Mouse (Mus musculus) forebrain, embryonic 13.5 days (tissue): ENCODE measurements at regions not wholly inside any gene's neighbourhood (a gene's known extent, or its start where the extent isn't known, plus 50 kb on each side); places are given as distances from the start of the nearest gene placed in this dataset.

Experiments
- ATAC-seq: fragments of 200-750 bp; cut with Nextera tagmentation; 2 replicates; pipeline ENCODE4 v1.8.0; 2017
- H3K27ac ChIP-seq: fragments of 300-500 bp; sonication (generic); 2 replicates; pipeline ENCODE4 v1.5.1; 2015; ENCODE audit warnings: inconsistent platforms, mild to moderate bottlenecking, moderate library complexity
- H3K27me3 ChIP-seq: fragments of 300-500 bp; sonication (generic); 2 replicates; pipeline ENCODE4 v1.6.1; 2015; ENCODE audit warnings: mild to moderate bottlenecking, inconsistent platforms
- H3K36me3 ChIP-seq: fragments of 300-500 bp; sonication (generic); 2 replicates; pipeline ENCODE4 v1.6.1; 2015; ENCODE audit warnings: mild to moderate bottlenecking, inconsistent platforms; ENCODE audit not compliant: poor library complexity, severe bottlenecking
- H3K4me1 ChIP-seq: fragments of 300-500 bp; sonication (generic); 2 replicates; pipeline ENCODE4 v1.6.1; 2015; ENCODE audit warnings: inconsistent platforms
- H3K4me2 ChIP-seq: fragments of 300-500 bp; sonication (generic); 2 replicates; pipeline ENCODE4 v1.6.1; 2015; ENCODE audit warnings: inconsistent platforms, mild to moderate bottlenecking, moderate library complexity
- H3K4me3 ChIP-seq: fragments of 300-500 bp; sonication (generic); 2 replicates; pipeline ENCODE4 v1.5.1; 2015; ENCODE audit warnings: mild to moderate bottlenecking, inconsistent platforms
- H3K9ac ChIP-seq: fragments of 300-500 bp; sonication (generic); 2 replicates; pipeline ENCODE4 v1.6.1; 2015; ENCODE audit warnings: mild to moderate bottlenecking, inconsistent platforms
- H3K9me3 ChIP-seq: fragments of 300-500 bp; sonication (generic); replicated peaks from 2 replicates; pipeline ENCODE4 v1.6.1; 2016; ENCODE audit warnings: inconsistent platforms
- WGBS: fragments of 180-500 bp; shearing (Covaris S2); methylation state at CpG from one replicate; pipeline ENCODE4 v1.1.7; 2015; 5-methylcytosine and 5-hydroxymethylcytosine counted together

DNA sequence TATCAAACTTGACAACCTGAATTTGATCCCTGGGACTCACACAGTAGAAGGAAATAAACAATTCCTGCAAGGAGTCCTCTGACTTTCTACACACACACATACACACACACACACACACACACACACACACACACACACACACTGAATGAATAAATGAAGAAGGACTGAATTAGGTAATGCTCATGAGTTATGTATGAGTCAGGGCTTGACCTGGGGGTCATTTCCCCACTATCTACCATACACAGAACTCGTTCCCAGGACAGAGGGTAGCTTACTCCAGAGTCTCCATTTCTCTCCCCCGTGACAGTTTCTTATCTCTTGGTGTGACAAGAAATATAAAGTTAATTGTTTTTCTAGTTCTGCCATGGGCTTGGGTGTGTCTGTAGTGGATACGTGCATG, 50.1 kb upstream of the Gadd45a start:
- Histone ChIP-seq H3K4me3 (no peak overlapping the region), H3K36me3 (no peaks in the 10 kb centered on the region), H3K4me1 (no peaks in the 10 kb centered on the region), H3K4me2 (no peak overlapping the region), H3K27ac (no peak overlapping the region), H3K9me3 (no peaks in the 10 kb centered on the region), H3K27me3 (no peaks in the 10 kb centered on the region), H3K9ac (no peak overlapping the region)
- WGBS, result 85% methylated on average over 3 of the region's 3 CpGs
- ATAC-seq, result no peak
